Mouse (Mus musculus): Measurements from ENCODE around the gene Hs6st2. TPM values are rescaled to one million over a fixed set of nuclear protein-coding genes. Genes with fewer than 3 reads are reported as not detected.

The Hs6st2 gene
- polyA plus RNA-seq, 1 experiment from 2014 or later = 4.3 TPM

Other genes starting within 250 kb of the Hs6st2 start
- not detected in 2 replicates for gene Usp26, start 119.4 kb upstream of the Hs6st2 start, polyA plus RNA-seq (2015; fragmentation: Nextera tagmentation; extraction: Ambion mirVana)